Mouse (Mus musculus): Measurements from ENCODE around the gene Gm21936. TPM values are rescaled to one million over a fixed set of nuclear protein-coding genes. Genes with fewer than 3 reads are reported as not detected.
"Not testable (repeated sequence)": the region's sequence is repeated elsewhere in the genome, so short reads cannot be mapped to it uniquely, and the experiment has no call there.

Gene Gm21936
- polyA plus RNA-seq (2016; fragmentation: Nextera tagmentation; extraction: Ambion mirVana) = not detected in 2 replicates

DNA sequence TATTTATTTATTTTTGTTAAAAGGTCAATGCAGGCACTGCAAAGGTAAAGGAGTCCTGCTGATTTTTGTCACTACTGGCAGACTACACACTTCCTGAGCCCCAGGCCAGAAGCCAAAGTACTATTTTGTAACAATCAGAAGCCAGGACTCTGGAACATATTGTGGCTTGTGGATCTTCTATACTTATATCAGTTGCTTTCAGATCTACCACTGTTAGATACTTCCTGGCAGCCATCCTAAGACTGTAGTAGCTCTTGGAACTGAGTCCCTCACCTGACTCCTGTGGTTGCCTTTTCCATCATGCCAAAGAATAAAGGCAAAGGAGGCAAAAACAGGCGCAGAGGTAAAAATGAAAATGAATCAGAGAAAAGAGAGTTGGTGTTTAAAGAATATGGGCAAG lies at the start of gene Gm21936:
Gm21936 (plus strand) TSS at position 301 of the 400 bp plus-strand sequence.
- not testable (repeated sequence) for H3K9me3 ChIP-seq; H3K4me1 ChIP-seq; DNase-seq (ENCODE audit: extremely low spot score, low spot score); H3K36me3 ChIP-seq (replicated peaks); H3K27ac ChIP-seq; H3K4me3 ChIP-seq; H3K27me3 ChIP-seq (ENCODE audit: poor library complexity, severe bottlenecking)
- WGBS = 100% methylated on average over 1 of the region's 1 CpGs

DNA sequence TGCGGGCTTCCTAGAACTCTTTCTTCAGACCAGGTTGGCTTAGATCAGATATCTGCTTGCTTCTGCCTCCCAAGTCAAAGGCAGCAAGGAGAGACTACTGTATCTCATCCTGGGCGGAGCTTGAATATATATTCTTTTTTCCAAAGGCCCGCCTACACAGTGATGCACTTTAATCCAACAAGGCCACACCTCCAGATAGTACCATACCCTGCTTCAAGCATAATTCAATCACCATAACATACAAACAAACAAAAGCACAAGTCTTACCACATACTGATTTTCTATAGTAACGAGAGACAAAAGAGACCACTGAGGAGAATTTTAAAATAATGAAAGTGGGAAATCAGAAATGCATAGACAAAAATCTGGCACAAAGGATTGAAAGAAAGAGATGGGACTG lies 19.7 kb upstream of the Gm21936 start, which contains the start of gene Gm21319:
Gm21319 (minus strand) TSS at position 101 of the 400 bp plus-strand sequence.
- not testable (repeated sequence) for H3K9me3 ChIP-seq; H3K36me3 ChIP-seq (replicated peaks); H3K4me3 ChIP-seq; H3K27ac ChIP-seq; DNase-seq (ENCODE audit: extremely low spot score, low spot score); H3K4me1 ChIP-seq; H3K27me3 ChIP-seq (ENCODE audit: poor library complexity, severe bottlenecking)
- WGBS = 91% methylated on average over 4 of the region's 4 CpGs

DNA sequence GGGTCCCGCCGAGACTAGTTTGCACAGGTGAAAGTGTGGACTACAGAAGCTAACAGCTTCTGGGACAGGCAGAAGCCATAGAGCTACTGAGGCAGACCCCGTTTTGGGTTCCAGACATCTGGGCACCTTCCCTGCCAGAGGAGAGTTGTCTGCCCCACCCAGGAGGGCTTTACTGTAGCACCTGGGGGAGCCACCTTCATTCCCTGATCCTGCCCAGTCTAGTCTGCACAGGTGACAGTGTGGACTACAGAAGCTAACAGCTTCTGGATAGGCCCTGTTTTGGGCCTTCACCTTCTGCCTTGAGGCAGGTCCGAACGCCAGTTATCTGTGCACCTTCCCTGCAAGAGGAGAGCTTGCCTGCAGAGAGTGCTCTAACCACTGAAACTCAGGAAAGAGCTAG lies 2.7 kb downstream of the Gm21936 start:
- WGBS = 91% methylated on average over 5 of the region's 5 CpGs
- H3K4me3 ChIP-seq; H3K4me1 ChIP-seq; H3K36me3 ChIP-seq (replicated peaks); H3K27ac ChIP-seq; H3K27me3 ChIP-seq (ENCODE audit: poor library complexity, severe bottlenecking); DNase-seq (ENCODE audit: extremely low spot score, low spot score); H3K9me3 ChIP-seq: not testable (repeated sequence)

DNA sequence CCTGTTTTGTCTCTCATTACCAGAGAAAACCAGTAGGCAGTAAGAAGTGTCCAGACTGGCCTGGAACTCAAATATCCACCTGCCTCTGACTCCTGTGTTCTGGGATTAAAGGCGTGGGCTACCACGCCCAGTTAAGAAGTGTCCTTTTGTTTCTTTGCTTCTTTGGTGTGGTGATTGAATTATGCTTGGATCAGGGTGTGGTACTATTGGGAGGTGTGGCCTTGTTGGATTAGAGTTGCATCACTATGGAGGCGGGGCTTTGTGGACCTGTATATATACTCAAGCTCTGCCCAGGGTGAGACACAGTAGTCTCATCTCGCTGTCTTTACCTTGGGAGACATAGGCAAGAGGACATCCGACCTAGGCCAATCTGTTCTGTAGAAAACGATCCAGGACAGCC lies 21.0 kb downstream of the Gm21936 start, which contains the start of gene BB287469:
BB287469 (plus strand) TSS at position 301 of the 400 bp plus-strand sequence.
- H3K9me3 ChIP-seq = not testable (repeated sequence)
- WGBS = 87% methylated on average over 6 of the region's 6 CpGs

DNA sequence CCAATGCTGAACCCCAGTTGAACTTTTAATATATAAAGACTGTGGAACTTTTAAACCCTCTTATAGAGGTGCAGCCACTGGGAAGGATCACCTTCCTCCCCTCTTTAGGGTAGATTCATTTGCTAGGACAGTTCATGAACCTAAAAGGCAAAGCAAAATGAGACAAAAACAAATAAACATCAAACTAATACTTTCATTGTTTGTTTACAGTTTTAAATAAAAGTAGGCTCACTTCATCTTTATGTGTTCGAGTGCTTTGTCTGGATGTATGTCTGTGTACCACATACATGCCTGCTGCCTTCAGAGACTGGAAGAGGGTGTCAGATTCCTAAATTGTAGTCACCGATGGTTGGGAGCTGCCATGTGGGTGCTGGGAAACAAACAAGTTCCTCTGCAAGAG lies 46.9 kb downstream of the Gm21936 start, which contains the start of gene Gm2001:
Gm2001 (minus strand) TSS at position 101 of the 400 bp plus-strand sequence.
- 86% methylated on average over 2 of the region's 2 CpGs for WGBS
- not testable (repeated sequence) for H3K27me3 ChIP-seq (ENCODE audit: poor library complexity, severe bottlenecking); DNase-seq (ENCODE audit: extremely low spot score, low spot score); H3K9me3 ChIP-seq; H3K27ac ChIP-seq; H3K4me1 ChIP-seq; H3K4me3 ChIP-seq; H3K36me3 ChIP-seq (replicated peaks)

More for the DNA sequence above, 21.0 kb downstream of the Gm21936 start, which contains the start of gene BB287469:
- not testable (repeated sequence) for H3K4me1 ChIP-seq; H3K36me3 ChIP-seq (replicated peaks); DNase-seq (ENCODE audit: extremely low spot score, low spot score); H3K27me3 ChIP-seq (ENCODE audit: poor library complexity, severe bottlenecking); H3K4me3 ChIP-seq; H3K27ac ChIP-seq

Other genes with a start within 250 kb of the Gm21936 start
- not detected in 2 replicates for gene Oog1, start 192.8 kb upstream of the Gm21936 start, polyA plus RNA-seq (2016; fragmentation: Nextera tagmentation; extraction: Ambion mirVana)
- not detected in 2 replicates for gene Gm4027, start 176.6 kb upstream of the Gm21936 start, polyA plus RNA-seq (2016; fragmentation: Nextera tagmentation; extraction: Ambion mirVana)
- not detected in 2 replicates for gene Gm16381, start 150.9 kb upstream of the Gm21936 start, polyA plus RNA-seq (2016; fragmentation: Nextera tagmentation; extraction: Ambion mirVana)
- not detected in 2 replicates for gene Gm21319, start 19.8 kb upstream of the Gm21936 start, polyA plus RNA-seq (2016; fragmentation: Nextera tagmentation; extraction: Ambion mirVana)
- not detected in 2 replicates for gene BB287469, start 21.1 kb downstream of the Gm21936 start, polyA plus RNA-seq (2016; fragmentation: Nextera tagmentation; extraction: Ambion mirVana)
- not detected in 2 replicates for gene Gm2001, start 46.8 kb downstream of the Gm21936 start, polyA plus RNA-seq (2016; fragmentation: Nextera tagmentation; extraction: Ambion mirVana)
- gene Gm2016, start 78.6 kb downstream of the Gm21936 start, polyA plus RNA-seq (2016; fragmentation: Nextera tagmentation; extraction: Ambion mirVana) = not detected in 2 replicates
- gene Gm2022, start 99.9 kb downstream of the Gm21936 start, polyA plus RNA-seq (2016; fragmentation: Nextera tagmentation; extraction: Ambion mirVana) = not detected in 2 replicates
- gene Gm2035, start 124.3 kb downstream of the Gm21936 start, polyA plus RNA-seq (2016; fragmentation: Nextera tagmentation; extraction: Ambion mirVana) = not detected in 2 replicates
- not detected in 2 replicates for gene Gm2042, start 158.6 kb downstream of the Gm21936 start, polyA plus RNA-seq (2016; fragmentation: Nextera tagmentation; extraction: Ambion mirVana)
- not detected in 2 replicates for gene Gm2075, start 216.3 kb downstream of the Gm21936 start, polyA plus RNA-seq (2016; fragmentation: Nextera tagmentation; extraction: Ambion mirVana)
- not detected in 2 replicates for gene Gm6803, start 223.3 kb downstream of the Gm21936 start, polyA plus RNA-seq (2016; fragmentation: Nextera tagmentation; extraction: Ambion mirVana)
- gene Gm2056, start 231.5 kb downstream of the Gm21936 start, polyA plus RNA-seq (2016; fragmentation: Nextera tagmentation; extraction: Ambion mirVana) = not detected in 2 replicates

Data from forebrain, embryonic 10.5 days (tissue).